Mouse (Mus musculus): ENCODE results near the gene Fgg. TPM values are rescaled to one million over a fixed set of nuclear protein-coding genes. Genes with fewer than 3 reads are reported as not detected.

The Fgg gene
- polyA plus RNA-seq, 1 experiment from 2014 or later = 8.8 TPM

DNA sequence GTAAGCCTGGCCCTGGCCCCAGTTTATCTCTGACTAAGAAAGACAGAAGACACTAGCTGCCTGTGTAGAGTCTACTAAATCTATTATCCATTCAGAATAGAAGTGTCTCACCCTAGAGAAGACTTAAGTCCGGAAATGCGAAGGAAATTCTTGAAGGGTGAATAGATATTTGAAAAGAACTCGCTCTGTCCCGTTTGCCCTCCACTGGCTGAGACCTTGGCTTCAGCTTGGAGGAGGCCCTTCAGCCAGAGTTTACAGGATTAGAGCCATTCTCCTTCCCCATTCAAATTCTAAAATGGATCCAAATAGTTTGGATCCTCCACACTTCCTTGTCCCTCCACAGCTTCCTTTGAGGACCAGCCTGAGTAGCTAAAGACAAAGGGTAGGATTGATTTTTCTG is 22.8 kb downstream of the Fgg start:
- Histone ChIP-seq H3K27me3 (0 out of 2 replicates have a peak, but pooled peaks cover 7% of the 10 kb centered on the region), H3K36me3 (no peaks in the 10 kb centered on the region), H3K9me3 (replicated peaks) (no peaks in the 10 kb centered on the region), H3K27ac (no peak overlapping the region), H3K4me3 (replicated peaks) (no peak overlapping the region), H3K9ac (no peak overlapping the region), H3K4me1 (0 out of 2 replicates have a peak, but pooled peaks cover 2% of the 10 kb centered on the region), H3K4me2 (no peak overlapping the region)
- 91% methylated on average over 4 of the region's 4 CpGs for WGBS
- no peak for ATAC-seq (replicated peaks; ENCODE audit: low FRiP score)

DNA sequence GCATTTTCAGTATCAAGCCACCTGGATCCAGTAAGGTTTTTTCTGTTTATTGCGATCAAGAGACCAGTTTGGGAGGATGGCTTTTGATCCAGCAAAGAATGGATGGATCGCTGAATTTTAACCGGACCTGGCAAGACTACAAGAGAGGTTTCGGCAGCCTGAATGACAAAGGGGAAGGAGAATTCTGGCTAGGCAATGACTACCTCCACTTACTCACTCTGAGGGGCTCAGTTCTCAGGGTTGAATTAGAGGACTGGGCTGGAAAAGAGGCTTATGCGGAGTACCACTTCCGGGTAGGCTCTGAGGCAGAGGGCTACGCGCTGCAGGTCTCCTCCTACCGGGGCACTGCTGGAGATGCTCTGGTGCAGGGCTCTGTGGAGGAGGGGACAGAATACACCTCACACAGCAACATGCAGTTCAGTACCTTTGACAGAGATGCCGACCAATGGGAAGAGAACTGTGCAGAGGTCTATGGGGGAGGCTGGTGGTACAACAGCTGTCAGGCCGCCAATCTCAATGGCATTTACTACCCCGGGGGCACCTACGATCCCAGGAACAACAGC is 25.3 kb downstream of the Fgg start:
- H3K27me3 ChIP-seq = 0 out of 2 replicates have a peak, but pooled peaks cover 7% of the 10 kb centered on the region
- ATAC-seq (replicated peaks; ENCODE audit: low FRiP score) = no peak
- H3K9me3 ChIP-seq (replicated peaks) = no peaks in the 10 kb centered on the region
- no peak overlapping the region for H3K27ac ChIP-seq
- no peak overlapping the region for H3K9ac ChIP-seq
- 46% methylated on average over 13 of the region's 13 CpGs for WGBS
- no peaks in the 10 kb centered on the region for H3K4me1 ChIP-seq
- H3K36me3 ChIP-seq = no peaks in the 10 kb centered on the region
- no peak overlapping the region for H3K4me3 ChIP-seq (replicated peaks)
- H3K4me2 ChIP-seq = peak overlapping the region; percentile 29

DNA sequence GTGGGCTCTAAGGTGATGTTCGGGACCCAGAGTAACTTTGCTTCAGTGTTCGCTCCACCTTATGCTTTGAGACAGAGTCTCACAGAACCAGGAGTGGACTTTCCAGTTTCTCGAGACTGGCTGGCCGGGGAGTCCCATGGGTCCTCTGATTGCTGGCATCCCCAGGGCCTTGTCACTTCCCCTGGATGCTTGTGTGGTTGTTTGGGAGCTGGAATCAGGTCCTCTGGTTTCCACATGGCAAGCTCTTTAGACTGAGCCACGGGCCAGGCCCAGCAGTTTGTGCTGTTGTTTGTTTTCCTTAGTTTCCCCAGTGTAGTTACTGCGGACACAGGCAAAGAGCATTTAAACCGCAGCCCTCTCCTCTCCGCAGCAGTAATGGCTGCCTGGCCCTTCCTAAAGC is 26.3 kb downstream of the Fgg start:
- Histone ChIP-seq H3K4me1 (no peaks in the 10 kb centered on the region), H3K36me3 (no peaks in the 10 kb centered on the region), H3K27ac (no peak overlapping the region), H3K9ac (no peak overlapping the region), H3K4me2 (no peak overlapping the region), H3K4me3 (replicated peaks) (no peak overlapping the region), H3K27me3 (0 out of 2 replicates have a peak, but pooled peaks cover 7% of the 10 kb centered on the region), H3K9me3 (replicated peaks) (no peaks in the 10 kb centered on the region)
- ATAC-seq (replicated peaks; ENCODE audit: low FRiP score) = no peak
- WGBS = 80% methylated on average over 8 of the region's 8 CpGs

DNA sequence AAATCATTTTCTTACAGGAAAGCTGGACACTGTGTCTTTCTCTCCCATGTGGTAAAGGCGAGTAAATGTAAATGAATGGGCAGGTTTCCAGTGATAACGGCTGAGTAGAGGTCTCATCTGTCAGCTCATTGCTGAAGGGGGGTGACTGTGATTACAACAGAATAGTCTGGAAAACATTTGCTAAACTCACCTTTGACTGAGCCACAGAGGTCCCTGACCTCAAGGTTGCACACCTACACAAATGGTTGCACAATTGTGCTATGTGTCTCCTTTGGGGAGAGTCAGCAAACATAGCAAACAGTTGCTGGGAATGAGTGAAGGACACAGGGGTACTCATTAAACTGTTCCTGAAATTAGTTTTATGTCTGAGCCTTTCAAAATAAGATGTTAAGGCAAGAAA is 31.3 kb downstream of the Fgg start:
- 0 out of 2 replicates have a peak, but pooled peaks cover 2% of the 10 kb centered on the region for H3K27me3 ChIP-seq
- 75% methylated on average over 2 of the region's 2 CpGs for WGBS
- no peaks in the 10 kb centered on the region for H3K9me3 ChIP-seq (replicated peaks)
- no peaks in the 10 kb centered on the region for H3K36me3 ChIP-seq
- H3K4me2 ChIP-seq = no peak overlapping the region
- no peak overlapping the region for H3K27ac ChIP-seq
- no peak overlapping the region for H3K4me3 ChIP-seq (replicated peaks)
- ATAC-seq (replicated peaks; ENCODE audit: low FRiP score) = no peak
- no peaks in the 10 kb centered on the region for H3K4me1 ChIP-seq
- no peak overlapping the region for H3K9ac ChIP-seq

DNA sequence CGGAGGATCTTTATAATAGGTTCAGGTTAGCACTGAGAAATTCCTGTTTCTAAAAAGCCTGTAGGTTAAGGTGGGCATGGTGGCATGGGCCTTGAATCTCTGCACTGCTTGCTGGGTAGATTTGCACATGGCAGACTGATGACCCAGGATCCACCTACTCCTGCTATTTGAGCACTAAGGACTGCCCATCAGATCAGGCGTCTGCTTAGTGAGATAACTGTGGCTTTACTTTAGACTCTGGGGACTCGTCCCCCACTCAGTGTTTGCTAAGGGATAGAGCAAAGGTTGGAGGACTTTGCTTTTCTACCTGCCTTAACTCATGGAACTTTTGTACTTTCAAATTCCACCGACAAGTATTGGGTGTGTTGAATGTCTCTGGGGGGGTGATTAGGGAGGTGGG is 32.1 kb downstream of the Fgg start:
- 66% methylated on average over 4 of the region's 4 CpGs for WGBS
- Histone ChIP-seq H3K4me3 (replicated peaks) (no peak overlapping the region), H3K9me3 (replicated peaks) (no peaks in the 10 kb centered on the region), H3K4me1 (no peaks in the 10 kb centered on the region), H3K27me3 (no peaks in the 10 kb centered on the region), H3K36me3 (no peaks in the 10 kb centered on the region), H3K9ac (no peak overlapping the region), H3K27ac (no peak overlapping the region), H3K4me2 (no peak overlapping the region)
- no peak for ATAC-seq (replicated peaks; ENCODE audit: low FRiP score)

DNA sequence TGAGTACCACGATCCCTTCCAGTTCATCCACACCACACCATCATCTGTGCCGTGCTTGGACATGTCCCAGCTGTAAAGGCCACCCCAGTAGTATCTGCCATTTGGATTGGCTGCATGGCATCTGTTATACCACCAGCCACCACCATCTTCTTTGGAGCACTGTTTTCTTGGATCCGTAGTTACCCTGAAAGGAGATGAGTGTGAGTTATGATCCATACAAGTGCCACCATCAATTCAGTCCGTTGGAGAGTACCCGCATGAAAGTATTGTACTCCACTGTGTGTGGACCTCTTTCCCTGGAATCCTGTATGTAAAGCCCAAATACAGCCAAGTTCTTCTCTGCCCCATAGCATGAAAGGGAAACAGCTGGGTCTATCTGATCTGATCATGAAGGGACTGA is 34.9 kb downstream of the Fgg start:
- Histone ChIP-seq H3K9ac (no peak overlapping the region), H3K27ac (no peak overlapping the region), H3K36me3 (no peaks in the 10 kb centered on the region), H3K4me3 (replicated peaks) (no peak overlapping the region), H3K4me2 (no peak overlapping the region), H3K9me3 (replicated peaks) (no peaks in the 10 kb centered on the region), H3K4me1 (no peaks in the 10 kb centered on the region), H3K27me3 (peaks cover 3% of the 10 kb centered on the region; the same call in 1 of the 2 replicates)
- WGBS = 85% methylated on average over 5 of the region's 5 CpGs
- no peak for ATAC-seq (replicated peaks; ENCODE audit: low FRiP score)

DNA sequence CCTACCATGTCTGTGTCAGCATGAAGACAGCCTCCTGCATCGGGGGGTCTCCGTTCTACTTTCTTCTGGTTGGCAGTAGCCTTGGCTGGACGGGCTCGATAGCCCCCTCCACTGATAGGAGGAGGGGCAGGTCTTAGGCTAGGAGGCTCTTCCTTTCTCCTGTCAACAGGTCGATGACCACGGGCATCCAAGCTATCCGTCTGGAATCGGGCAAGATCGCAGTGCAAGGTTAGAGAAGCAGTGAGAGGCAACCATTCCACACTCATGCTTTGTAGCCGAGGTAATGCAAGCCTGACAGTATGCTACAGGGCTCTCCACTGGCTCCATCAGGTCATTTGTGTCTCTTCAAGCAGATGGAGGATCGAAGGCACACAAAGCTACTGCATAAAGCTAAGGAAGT is 39.1 kb downstream of the Fgg start:
- Histone ChIP-seq H3K36me3 (no peaks in the 10 kb centered on the region), H3K4me2 (no peak overlapping the region), H3K27ac (no peak overlapping the region), H3K4me3 (replicated peaks) (no peak overlapping the region), H3K9me3 (replicated peaks) (no peaks in the 10 kb centered on the region), H3K9ac (no peak overlapping the region), H3K27me3 (peaks cover 3% of the 10 kb centered on the region), H3K4me1 (no peaks in the 10 kb centered on the region)
- no peak for ATAC-seq (replicated peaks; ENCODE audit: low FRiP score)
- WGBS = 85% methylated on average over 11 of the region's 11 CpGs

DNA sequence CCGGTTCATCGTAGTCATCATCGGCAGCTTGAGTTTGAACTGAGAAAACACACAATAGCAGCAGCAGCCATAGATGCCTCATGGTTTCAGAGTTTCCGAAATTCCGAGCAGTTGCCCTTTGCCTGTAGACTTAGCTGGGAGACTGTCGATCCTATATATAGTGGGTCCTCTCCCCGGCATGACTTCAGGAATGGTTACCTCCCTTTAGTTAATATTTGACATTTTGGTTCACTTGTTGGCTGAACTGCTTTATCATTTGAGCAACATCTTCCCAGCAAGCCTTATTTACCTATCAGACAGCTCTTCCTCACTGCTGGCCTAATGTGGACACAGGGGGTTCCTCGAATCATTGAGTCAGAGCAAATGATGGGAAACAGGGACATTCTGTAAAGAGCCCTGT is 42.2 kb downstream of the Fgg start, which contains the start of gene Fgb:
Fgb (minus strand) TSS at position 184 of the 400 bp plus-strand sequence.
- Histone ChIP-seq H3K27me3 (peaks cover 3% of the 10 kb centered on the region), H3K9ac (no peak within 1 kb of the TSS), H3K36me3 (no peaks in the 10 kb centered on the region), H3K9me3 (replicated peaks) (no peaks in the 10 kb centered on the region), H3K4me3 (replicated peaks) (no peak within 1 kb of the TSS), H3K4me2 (no peak within 1 kb of the TSS), H3K4me1 (no peaks in the 10 kb centered on the region), H3K27ac (no peak within 1 kb of the TSS)
- 83% methylated on average over 8 of the region's 8 CpGs for WGBS
- no peak for ATAC-seq (replicated peaks; ENCODE audit: low FRiP score)

DNA sequence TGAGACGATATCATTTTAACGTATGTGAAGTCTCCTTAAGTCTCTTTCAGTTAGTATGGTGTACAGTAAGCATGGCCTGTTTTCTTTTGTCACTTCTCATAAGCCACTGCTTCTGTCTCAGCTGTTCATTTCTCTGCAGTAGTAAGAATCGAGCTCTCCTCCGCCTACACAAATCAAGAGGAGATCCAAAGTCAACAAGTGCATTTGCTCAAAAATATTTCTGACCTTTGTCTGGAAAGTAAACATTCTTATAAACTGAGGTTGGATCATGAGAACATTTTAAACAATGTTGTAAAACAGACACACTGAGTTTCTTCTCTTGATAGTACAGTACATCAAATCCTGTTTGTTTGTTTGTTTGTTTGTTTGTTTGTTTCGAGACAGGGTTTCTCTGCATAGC is 43.1 kb downstream of the Fgg start:
- WGBS = 69% methylated on average over 5 of the region's 5 CpGs
- ATAC-seq (replicated peaks; ENCODE audit: low FRiP score) = no peak
- no peak overlapping the region for H3K4me2 ChIP-seq
- H3K27me3 ChIP-seq = peaks cover 3% of the 10 kb centered on the region
- no peak overlapping the region for H3K4me3 ChIP-seq (replicated peaks)
- H3K36me3 ChIP-seq = no peaks in the 10 kb centered on the region
- no peaks in the 10 kb centered on the region for H3K9me3 ChIP-seq (replicated peaks)
- no peak overlapping the region for H3K9ac ChIP-seq
- H3K27ac ChIP-seq = no peak overlapping the region
- no peaks in the 10 kb centered on the region for H3K4me1 ChIP-seq

DNA sequence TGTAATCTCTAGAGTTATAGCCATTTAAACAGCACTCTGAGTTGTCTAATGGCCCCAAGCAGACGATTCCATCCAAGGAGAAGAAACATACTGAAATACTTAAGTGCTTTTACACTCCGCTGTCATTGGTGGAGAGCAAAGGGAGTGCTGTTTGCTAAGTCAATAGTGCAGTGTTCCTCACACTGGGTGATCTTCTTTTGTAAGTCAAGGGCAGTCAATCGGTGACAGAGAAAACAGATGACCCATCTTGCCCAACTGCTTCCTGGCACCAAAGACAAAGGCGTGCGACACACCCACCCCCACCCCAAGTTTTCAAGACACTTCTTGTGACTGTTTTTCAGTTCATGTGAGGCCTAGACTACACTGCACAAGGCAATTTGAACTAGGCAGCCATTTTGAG is 44.6 kb downstream of the Fgg start:
- Histone ChIP-seq H3K9me3 (replicated peaks) (no peaks in the 10 kb centered on the region), H3K4me2 (no peak overlapping the region), H3K4me1 (peaks cover 12% of the 10 kb centered on the region), H3K4me3 (replicated peaks) (no peak overlapping the region), H3K27ac (no peak overlapping the region), H3K36me3 (peaks cover 4% of the 10 kb centered on the region), H3K9ac (no peak overlapping the region), H3K27me3 (no peaks in the 10 kb centered on the region; the same call in 1 of the 2 replicates)
- no peak for ATAC-seq (replicated peaks; ENCODE audit: low FRiP score)
- WGBS = 86% methylated on average over 5 of the region's 5 CpGs

DNA sequence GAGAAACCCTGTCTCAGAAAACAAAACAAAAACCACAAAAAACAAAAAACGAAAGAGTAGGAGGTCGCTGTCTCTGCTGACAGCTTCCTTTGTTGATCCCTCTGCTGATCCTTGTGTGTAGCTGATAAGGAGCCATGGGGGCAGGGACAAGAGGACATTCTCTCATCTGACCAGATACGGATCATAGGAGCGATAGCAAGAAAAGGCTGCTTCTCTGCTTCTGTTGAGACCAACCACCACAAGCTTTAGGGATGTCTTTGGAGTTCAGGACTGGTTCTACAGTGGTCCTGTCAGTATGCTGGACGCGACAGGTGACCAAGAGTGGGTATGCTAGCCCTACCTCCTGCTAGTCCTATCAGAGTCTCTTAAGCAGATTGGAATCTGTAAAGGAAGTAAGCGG is 45.6 kb downstream of the Fgg start:
- peaks cover 12% of the 10 kb centered on the region for H3K4me1 ChIP-seq
- H3K9me3 ChIP-seq (replicated peaks) = no peaks in the 10 kb centered on the region
- H3K27ac ChIP-seq = no peak overlapping the region
- no peaks in the 10 kb centered on the region; the same call in 1 of the 2 replicates for H3K27me3 ChIP-seq
- H3K36me3 ChIP-seq = peaks cover 13% of the 10 kb centered on the region
- no peak overlapping the region for H3K4me2 ChIP-seq
- H3K9ac ChIP-seq = no peak overlapping the region
- H3K4me3 ChIP-seq (replicated peaks) = no peak overlapping the region
- ATAC-seq (replicated peaks; ENCODE audit: low FRiP score) = no peak
- WGBS = 91% methylated on average over 7 of the region's 7 CpGs

DNA sequence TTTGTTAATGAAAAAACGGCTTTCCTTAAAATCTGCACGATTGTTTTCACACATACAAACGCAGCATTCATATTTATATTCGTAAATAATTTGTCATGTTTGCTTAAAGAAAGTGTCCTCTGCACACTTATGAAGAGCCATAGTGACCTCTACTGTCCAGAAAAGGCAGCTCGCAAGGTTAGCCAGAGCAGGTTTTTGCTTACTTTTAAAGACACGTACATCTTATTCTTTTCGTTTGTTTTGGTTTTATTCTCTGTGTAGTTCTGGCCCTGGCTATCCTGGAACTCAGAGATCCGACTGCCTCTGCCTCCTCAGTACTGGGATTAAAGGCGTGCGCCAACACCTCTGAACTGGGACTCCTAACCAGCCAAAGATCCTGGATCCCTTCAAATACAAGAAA is 46.2 kb downstream of the Fgg start:
- Histone ChIP-seq H3K4me3 (replicated peaks) (no peak overlapping the region), H3K27ac (no peak overlapping the region), H3K4me2 (no peak overlapping the region), H3K9me3 (replicated peaks) (no peaks in the 10 kb centered on the region), H3K4me1 (peaks cover 12% of the 10 kb centered on the region), H3K27me3 (no peaks in the 10 kb centered on the region; the same call in 1 of the 2 replicates), H3K36me3 (peaks cover 18% of the 10 kb centered on the region), H3K9ac (no peak overlapping the region)
- 33% methylated on average over 10 of the region's 10 CpGs for WGBS
- ATAC-seq (replicated peaks; ENCODE audit: low FRiP score) = no peak

DNA sequence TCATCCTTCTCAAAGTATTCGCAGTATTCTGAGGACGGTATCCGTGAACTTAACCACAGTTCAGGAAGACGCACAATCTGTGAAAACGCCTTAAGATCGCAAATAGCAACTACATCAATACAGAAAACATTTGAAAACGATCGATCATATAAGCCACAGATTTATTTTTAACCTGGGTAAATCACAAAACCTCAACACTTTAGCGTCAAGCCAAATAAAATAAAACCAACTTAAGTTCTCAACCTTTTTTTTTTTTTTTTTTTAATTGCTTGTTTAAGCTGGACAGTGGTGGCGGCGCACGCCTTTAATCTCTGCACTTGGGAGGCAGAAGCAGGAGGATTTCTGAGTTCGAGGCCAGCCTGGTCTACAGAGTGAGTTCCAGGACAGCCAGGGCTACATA is 47.2 kb downstream of the Fgg start:
- 32% methylated on average over 13 of the region's 13 CpGs for WGBS
- Histone ChIP-seq H3K9me3 (replicated peaks) (no peaks in the 10 kb centered on the region), H3K9ac (no peak overlapping the region), H3K4me3 (replicated peaks) (peak overlapping the region; percentile 89), H3K4me1 (peaks cover 12% of the 10 kb centered on the region), H3K36me3 (peaks cover 28% of the 10 kb centered on the region), H3K4me2 (peak overlapping the region; percentile 56), H3K27ac (no peak overlapping the region), H3K27me3 (no peaks in the 10 kb centered on the region; the same call in 1 of the 2 replicates)
- no peak for ATAC-seq (replicated peaks; ENCODE audit: low FRiP score)

Data from kidney, embryonic 15.5 days (tissue).